Mouse (Mus musculus) hindlimb bud, embryonic 11.5 days (tissue): ENCODE results near the gene Stab1.

ENCODE experiments used
- DNase-seq: peaks from one replicate; pipeline ENCODE4 v3.0.0-alpha.2; 2012; ENCODE audit warnings: low read depth, low spot score; ENCODE audit errors: extremely low spot score

Gene Stab1

GRCm38 (mm10) chr14:31194891-31195513 is 26.6 kb upstream of the Stab1 start:
- no peak for DNase-seq

GRCm38 (mm10) chr14:31194441-31194840 is 26.0 kb upstream of the Stab1 start:
- no peak for DNase-seq

GRCm38 (mm10) chr14:31193791-31194190 is 25.4 kb upstream of the Stab1 start:
- no peak for DNase-seq

GRCm38 (mm10) chr14:31191936-31192335 is 23.5 kb upstream of the Stab1 start:
- DNase-seq, result no peak

- DNase-seq, result no peak
Measured at GRCm38 (mm10) chr14:31189348-31189747, 20.9 kb upstream of the Stab1 start.

- no peak for DNase-seq
Measured at GRCm38 (mm10) chr14:31188771-31189181, 20.3 kb upstream of the Stab1 start.

GRCm38 (mm10) chr14:31186656-31187055 is 18.2 kb upstream of the Stab1 start:
- DNase-seq, result no peak

- DNase-seq, result no peak
Measured at GRCm38 (mm10) chr14:31184195-31184594, 15.8 kb upstream of the Stab1 start.

- no peak for DNase-seq
Measured at GRCm38 (mm10) chr14:31183541-31183940, 15.1 kb upstream of the Stab1 start.

- no peak for DNase-seq
Measured at GRCm38 (mm10) chr14:31182786-31183290, 14.4 kb upstream of the Stab1 start.

- no peak for DNase-seq
Measured at GRCm38 (mm10) chr14:31181512-31181911, 13.1 kb upstream of the Stab1 start.

- DNase-seq, result no peak
Measured at GRCm38 (mm10) chr14:31179677-31180365, 11.4 kb upstream of the Stab1 start.

- DNase-seq, result no peak
Measured at GRCm38 (mm10) chr14:31177715-31178114, 9.3 kb upstream of the Stab1 start.

- no peak for DNase-seq
Measured at GRCm38 (mm10) chr14:31177287-31177686, 8.8 kb upstream of the Stab1 start.

- DNase-seq, result no peak
Measured at GRCm38 (mm10) chr14:31173537-31173936, 5.1 kb upstream of the Stab1 start.

- no peak for DNase-seq
Measured at GRCm38 (mm10) chr14:31172781-31173455, 4.5 kb upstream of the Stab1 start.

GRCm38 (mm10) chr14:31171821-31172220 is 3.4 kb upstream of the Stab1 start:
- no peak for DNase-seq

- no peak for DNase-seq
Measured at GRCm38 (mm10) chr14:31171386-31171785, 2.9 kb upstream of the Stab1 start.

GRCm38 (mm10) chr14:31170963-31171362 is 2.5 kb upstream of the Stab1 start:
- DNase-seq, result no peak

GRCm38 (mm10) chr14:31169508-31169907 is 1.1 kb upstream of the Stab1 start:
- DNase-seq, result no peak

GRCm38 (mm10) chr14:31166827-31167226 is 1.6 kb downstream of the Stab1 start:
- no peak for DNase-seq
